Mouse (Mus musculus) G1E-ER4 (cell line): ENCODE results near the gene Nelfa. TPM values are rescaled to one million over a fixed set of nuclear protein-coding genes. Genes with fewer than 3 reads are reported as not detected.

Experiments used
- GATA1 ChIP-seq: IDR thresholded peaks from one replicate; pipeline ENCODE4 v1.8.0; 2012; ENCODE audit warnings: low read length, inconsistent platforms
- polyA plus RNA-seq: library from polyadenylated mRNA; stranded (reverse); fragments of >175 nt; gene quantifications from 2 replicates; pipeline ENCODE4 v1.2.3, GENCODE M21; 2012

Gene Nelfa
- polyA plus RNA-seq, 1 experiment, result 62.8 TPM

- no peak for TF ChIP-seq GATA1
Measured at GRCm38 (mm10) chr5:33922566-33922965, 13.6 kb downstream of the Nelfa start.

GRCm38 (mm10) chr5:33921486-33922235, 14.6 kb downstream of the Nelfa start:
- no peak for TF ChIP-seq GATA1

GRCm38 (mm10) chr5:33920924-33921323, 15.3 kb downstream of the Nelfa start:
- TF ChIP-seq GATA1, result no peak

- no peak for TF ChIP-seq GATA1
Measured at GRCm38 (mm10) chr5:33920037-33920436, 16.2 kb downstream of the Nelfa start.

- TF ChIP-seq GATA1, result no peak
Measured at GRCm38 (mm10) chr5:33919466-33919865, 16.7 kb downstream of the Nelfa start.

GRCm38 (mm10) chr5:33903176-33903575, 33.0 kb downstream of the Nelfa start:
- no peak for TF ChIP-seq GATA1

- TF ChIP-seq GATA1, result no peak
Measured at GRCm38 (mm10) chr5:33902696-33903095, 33.5 kb downstream of the Nelfa start.

GRCm38 (mm10) chr5:33901278-33901677, 34.9 kb downstream of the Nelfa start:
- TF ChIP-seq GATA1, result no peak

GRCm38 (mm10) chr5:33900701-33901263, 35.4 kb downstream of the Nelfa start:
- TF ChIP-seq GATA1, result no peak

GRCm38 (mm10) chr5:33900101-33900500, 36.1 kb downstream of the Nelfa start:
- no peak for TF ChIP-seq GATA1

- no peak for TF ChIP-seq GATA1
Measured at GRCm38 (mm10) chr5:33899245-33899644, 37.0 kb downstream of the Nelfa start.

- TF ChIP-seq GATA1, result no peak
Measured at GRCm38 (mm10) chr5:33898671-33899070, 37.5 kb downstream of the Nelfa start.

- no peak for TF ChIP-seq GATA1
Measured at GRCm38 (mm10) chr5:33897158-33897557, 39.1 kb downstream of the Nelfa start.

GRCm38 (mm10) chr5:33895116-33895515, 41.1 kb downstream of the Nelfa start:
- no peak for TF ChIP-seq GATA1

- no peak for TF ChIP-seq GATA1
Measured at GRCm38 (mm10) chr5:33893406-33893805, 42.8 kb downstream of the Nelfa start.

GRCm38 (mm10) chr5:33881118-33881517, 55.1 kb downstream of the Nelfa start:
- no peak for TF ChIP-seq GATA1

- TF ChIP-seq GATA1, result no peak
Measured at GRCm38 (mm10) chr5:33875472-33875871, 60.7 kb downstream of the Nelfa start.

- TF ChIP-seq GATA1, result no peak
Measured at GRCm38 (mm10) chr5:33857693-33858092, 78.5 kb downstream of the Nelfa start.
